Mouse (Mus musculus) bone marrow macrophage, adult 2 months (primary cell): ENCODE results near the gene Nek10.

Source experiments
- CTCF ChIP-seq: IDR thresholded peaks from 2 replicates; pipeline ENCODE4 v1.5.1; 2012; ENCODE audit warnings: low read depth, mild to moderate bottlenecking, low read length, moderate library complexity
- POLR2A ChIP-seq: IDR thresholded peaks from 2 replicates; pipeline ENCODE4 v1.6.1; 2012; ENCODE audit warnings: mild to moderate bottlenecking, low read depth, low read length, borderline replicate concordance

DNA sequence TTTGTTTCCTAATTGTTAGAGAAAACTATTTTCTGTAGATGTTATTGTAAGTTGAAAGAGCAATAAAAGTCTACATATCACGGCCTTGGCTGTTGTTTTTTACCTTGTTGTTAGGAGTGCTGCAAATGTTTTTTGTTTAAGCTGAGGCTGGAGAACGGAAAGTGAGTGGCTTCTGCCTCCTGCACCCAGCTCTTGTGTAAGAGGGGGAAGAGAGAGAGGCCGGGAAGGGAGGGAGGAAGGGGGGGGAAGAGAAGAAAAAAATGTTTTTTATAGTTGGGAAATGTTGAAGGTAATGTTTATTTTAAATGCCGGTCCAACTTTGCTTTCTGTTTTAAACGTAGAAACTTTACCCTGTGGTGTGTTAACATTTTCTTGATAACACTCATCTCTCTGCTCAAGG, 3.4 kb upstream of the Nek10 start:
- TF ChIP-seq CTCF (no peak), POLR2A (no peak)
